Mouse (Mus musculus) heart, postnatal 0 days (tissue): ENCODE measurements around the gene Mtcp1. TPM values are rescaled to one million over a fixed set of nuclear protein-coding genes. Genes with fewer than 3 reads are reported as not detected.
A peak's percentile ranks its signal among the peaks of the same experiment; 100 is the strongest.

Experiments used
- ATAC-seq: fragments of 200-750 bp; cut with Nextera tagmentation; 2 replicates; pipeline ENCODE4 v1.8.0; 2017; ENCODE audit warnings: low read depth, moderate number of reproducible peaks, moderate library complexity; ENCODE audit not compliant: insufficient read depth
- DNase-seq: peaks from one replicate; pipeline ENCODE4 v3.0.0-alpha.2; 2016; ENCODE audit warnings: low spot score
- H3K27ac ChIP-seq: fragments of 300-500 bp; sonication (generic); 2 replicates; pipeline ENCODE4 v1.5.1; 2014; ENCODE audit warnings: low read depth, mild to moderate bottlenecking
- H3K27me3 ChIP-seq: fragments of 300-500 bp; sonication (generic); 2 replicates; pipeline ENCODE4 v1.6.1; 2014; ENCODE audit warnings: low read length, mixed read lengths; ENCODE audit not compliant: control insufficient read depth, insufficient read depth
- H3K36me3 ChIP-seq: fragments of 300-500 bp; sonication (generic); replicated peaks from 2 replicates; pipeline ENCODE4 v1.6.1; 2014; ENCODE audit warnings: low read length, mixed read lengths; ENCODE audit not compliant: control insufficient read depth, insufficient read depth
- H3K4me1 ChIP-seq: fragments of 300-500 bp; sonication (generic); 2 replicates; pipeline ENCODE4 v1.6.1; 2014; ENCODE audit warnings: antibody characterized with exemption; ENCODE audit not compliant: control insufficient read depth, insufficient read depth
- H3K4me2 ChIP-seq: fragments of 300-500 bp; sonication (generic); 2 replicates; pipeline ENCODE4 v1.6.1; 2014; ENCODE audit warnings: low read depth, mild to moderate bottlenecking, low read length, moderate library complexity
- H3K4me3 ChIP-seq: fragments of 300-500 bp; sonication (generic); 2 replicates; pipeline ENCODE4 v1.5.1; 2014; ENCODE audit warnings: low read depth, low read length
- H3K9ac ChIP-seq: fragments of 300-500 bp; sonication (generic); replicated peaks from 2 replicates; pipeline ENCODE4 v1.6.1; 2014; ENCODE audit warnings: low read depth, low read length, mixed read lengths
- H3K9me3 ChIP-seq: fragments of 300-500 bp; sonication (generic); replicated peaks from 2 replicates; pipeline ENCODE4 v1.6.1; 2016; ENCODE audit warnings: low read length; ENCODE audit not compliant: control insufficient read depth
- CTCF ChIP-seq: IDR thresholded peaks from 2 replicates; pipeline ENCODE4 v1.5.1; 2016; ENCODE audit warnings: antibody characterized with exemption, control low read depth, low read depth
- EP300 ChIP-seq: IDR thresholded peaks from 2 replicates; pipeline ENCODE4 v1.6.1; 2016; ENCODE audit warnings: antibody characterized with exemption, low read depth
- WGBS: fragments of 180-500 bp; shearing (Covaris S2); extraction: QIAGEN DNeasy Blood & Tissue Kit; methylation state at CpG from one replicate; pipeline ENCODE4 v1.1.7; 2014; 5-methylcytosine and 5-hydroxymethylcytosine counted together
- polyA plus RNA-seq: library from polyadenylated mRNA; unstranded; fragments of >200 nt; fragmentation: Nextera tagmentation; extraction: Ambion mirVana; gene quantifications from 2 replicates; pipeline ENCODE4 v1.2.1, GENCODE M21; 2015
- total RNA-seq: library from RNA; depleted of rRNA; stranded (reverse); fragments of >200 nt; gene quantifications from 2 replicates; pipeline ENCODE4 v1.2.3, GENCODE M21; 2014; ENCODE audit warnings: low replicate concordance; rRNA removed

Gene Mtcp1
- total RNA-seq (12.4 and 16.2 TPM in 2 replicates), polyA plus RNA-seq (3.8 and 4.7 TPM in 2 replicates)

DNA sequence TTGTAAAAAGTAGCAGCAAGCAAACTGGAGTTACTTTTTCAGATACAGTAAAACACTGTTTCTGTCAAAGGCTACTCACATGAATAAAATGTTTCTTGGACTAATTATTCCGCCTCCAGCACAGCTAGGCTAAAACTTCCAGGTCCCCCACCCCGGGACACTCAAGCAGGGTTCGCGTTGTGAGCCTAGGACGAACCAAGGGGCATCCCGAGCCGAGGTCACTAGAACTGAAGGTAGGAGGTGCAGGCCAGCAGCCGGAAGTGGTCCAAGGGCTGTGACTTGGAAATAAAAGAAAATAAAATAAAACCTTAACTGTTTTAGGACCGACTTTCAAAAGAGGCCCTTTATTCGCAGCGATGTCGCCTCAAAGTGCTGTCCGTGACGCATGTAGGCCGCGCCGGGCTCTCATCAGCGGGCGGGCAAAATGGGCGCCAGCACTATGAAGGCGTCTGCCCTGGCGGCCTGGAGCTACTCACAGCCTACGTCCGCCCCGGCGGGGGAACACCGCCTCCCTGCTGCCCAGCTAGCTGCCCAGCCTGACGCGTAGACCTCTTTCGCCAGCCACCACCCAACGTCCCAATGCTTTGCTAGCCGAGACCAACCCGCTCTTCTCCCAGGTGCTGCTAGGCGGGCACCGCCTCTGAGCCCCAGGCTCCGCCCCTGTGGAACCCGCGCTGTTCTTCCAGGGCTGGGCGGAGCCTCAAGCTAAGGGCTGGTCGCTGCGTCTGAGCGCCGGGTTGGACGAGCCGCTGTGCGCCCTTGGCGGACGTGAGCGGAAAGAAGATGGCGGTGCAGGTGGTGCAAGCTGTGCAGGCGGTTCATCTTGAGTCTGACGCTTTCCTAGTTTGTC, at the start of gene Mtcp1, which contains the start of the genes Cmc4 and Brcc3:
Mtcp1 (minus strand) TSS at position 653 of the 850 bp plus-strand sequence.
Cmc4 (minus strand) TSS at position 649 of the 850 bp plus-strand sequence.
Brcc3 (plus strand) TSS at position 693 of the 850 bp plus-strand sequence.
- Histone ChIP-seq H3K27me3 (no peaks in the 10 kb centered on the region), H3K36me3 (no peaks in the 10 kb centered on the region), H3K4me3 (peak within 1 kb of the TSS; percentile 67), H3K4me1 (no peaks in the 10 kb centered on the region), H3K4me2 (peak within 1 kb of the TSS; percentile 61), H3K9me3 (no peaks in the 10 kb centered on the region), H3K27ac (peak within 1 kb of the TSS; percentile 93), H3K9ac (peak within 1 kb of the TSS; percentile 66)
- TF ChIP-seq CTCF (no peak), EP300 (no peak)
- 17% methylated on average over 52 of the region's 52 CpGs for WGBS
- peak; percentile 85 for DNase-seq
- peak; percentile 98 for ATAC-seq

DNA sequence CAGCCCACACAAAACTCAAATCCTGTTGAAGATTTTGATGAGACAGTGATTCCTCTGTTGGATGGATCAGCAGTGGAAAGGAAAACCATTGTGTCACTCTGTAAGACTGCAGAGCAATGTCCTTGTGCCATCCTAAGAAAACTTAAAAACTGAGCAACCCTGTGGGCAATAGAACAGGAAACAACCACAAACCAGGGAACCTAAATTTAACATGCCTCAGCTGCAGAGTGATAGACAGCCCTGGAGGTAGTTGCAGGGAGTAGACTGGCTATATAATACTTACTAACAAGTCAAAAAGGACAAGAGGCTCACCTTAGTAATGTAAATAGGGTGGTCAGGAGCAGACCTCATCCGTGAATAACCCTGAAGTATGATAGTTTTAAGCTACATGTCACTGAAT, 38.2 kb upstream of the Mtcp1 start:
- 71% methylated on average over 1 of the region's 1 CpGs for WGBS
- no peak overlapping the region for H3K4me3 ChIP-seq
- H3K9ac ChIP-seq: no peak overlapping the region
- DNase-seq: no peak
- H3K27ac ChIP-seq: no peak overlapping the region
- no peaks in the 10 kb centered on the region for H3K4me1 ChIP-seq
- no peaks in the 10 kb centered on the region for H3K9me3 ChIP-seq
- no peaks in the 10 kb centered on the region; the same call in 1 of the 2 replicates for H3K36me3 ChIP-seq
- TF ChIP-seq EP300: no peak
- H3K27me3 ChIP-seq: no peaks in the 10 kb centered on the region
- no peak for ATAC-seq
- H3K4me2 ChIP-seq: no peak overlapping the region

DNA sequence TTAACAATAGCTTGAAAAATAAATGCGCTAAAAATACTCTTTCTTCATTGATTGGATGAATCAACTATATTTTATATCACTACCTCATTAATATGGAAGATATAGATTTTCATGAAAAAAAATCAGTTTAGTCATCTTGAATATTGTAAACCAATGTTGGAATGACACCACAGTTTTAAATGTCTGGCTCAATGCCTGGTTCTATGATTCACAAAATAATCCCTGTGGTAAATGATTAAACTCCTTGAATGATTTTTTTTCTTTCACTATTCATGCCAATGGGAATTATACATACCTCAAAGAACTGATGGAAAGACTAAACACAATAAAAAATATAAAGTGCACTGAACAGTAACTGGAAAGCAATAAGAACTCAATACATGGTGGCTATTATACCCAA, 6.7 kb downstream of the Mtcp1 start:
- H3K4me1 ChIP-seq: no peaks in the 10 kb centered on the region
- WGBS: 88% methylated on average over 1 of the region's 1 CpGs
- H3K9me3 ChIP-seq: no peaks in the 10 kb centered on the region; the same call in 1 of the 2 replicates
- no peak overlapping the region for H3K4me2 ChIP-seq
- no peaks in the 10 kb centered on the region for H3K27me3 ChIP-seq
- DNase-seq (no peak), ATAC-seq (no peak)
- H3K36me3 ChIP-seq: no peaks in the 10 kb centered on the region
- H3K9ac ChIP-seq: no peak overlapping the region
- no peak for TF ChIP-seq EP300
- no peak for TF ChIP-seq CTCF
- H3K27ac ChIP-seq: no peak overlapping the region
- no peak overlapping the region for H3K4me3 ChIP-seq

DNA sequence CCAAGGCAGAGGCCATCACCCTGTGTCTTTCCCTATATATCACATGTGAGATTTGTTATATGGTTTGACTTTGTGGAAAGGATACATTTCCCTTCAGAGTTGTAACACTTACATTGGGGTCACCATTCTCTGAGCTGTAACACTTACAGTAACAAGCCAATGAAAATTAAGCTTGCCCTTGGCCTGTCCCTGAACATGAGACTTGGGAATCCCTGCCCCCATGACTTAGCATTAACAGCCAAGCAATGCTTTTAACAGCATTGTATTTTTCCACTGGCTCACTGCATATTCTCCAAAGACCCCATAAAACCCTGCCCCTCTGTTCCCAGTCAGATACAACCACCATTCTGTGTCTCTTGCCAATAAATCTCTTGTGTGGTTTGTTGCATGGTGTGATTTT, 13.0 kb downstream of the Mtcp1 start:
- TF ChIP-seq CTCF (no peak), EP300 (no peak)
- no peak overlapping the region for H3K4me3 ChIP-seq
- H3K27me3 ChIP-seq: no peaks in the 10 kb centered on the region
- no peak overlapping the region for H3K9ac ChIP-seq
- H3K9me3 ChIP-seq: no peaks in the 10 kb centered on the region; the same call in 1 of the 2 replicates
- DNase-seq (no peak), ATAC-seq (no peak)
- H3K4me2 ChIP-seq: no peak overlapping the region
- no peak overlapping the region for H3K27ac ChIP-seq
- no peaks in the 10 kb centered on the region for H3K4me1 ChIP-seq
- H3K36me3 ChIP-seq: peaks cover 5% of the 10 kb centered on the region; the same call in 1 of the 2 replicates

DNA sequence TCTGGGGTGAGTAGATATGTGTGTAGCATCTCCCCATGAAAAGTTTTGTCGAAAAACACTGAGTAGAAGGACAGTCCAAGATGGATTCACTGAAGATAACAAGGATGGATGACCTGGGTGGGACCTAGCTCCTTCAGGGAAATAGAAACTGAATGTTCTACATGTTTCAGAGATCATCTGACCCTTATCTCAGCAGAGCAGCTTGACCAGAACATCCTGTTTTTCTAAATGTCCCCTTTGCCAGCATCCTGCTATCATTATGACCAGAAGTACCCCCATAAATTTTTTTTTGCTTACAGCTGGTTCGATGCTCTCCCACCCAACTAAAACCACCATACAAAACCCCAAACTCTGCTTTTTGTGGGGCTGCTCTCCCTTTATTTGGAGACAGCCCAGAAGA, 13.7 kb downstream of the Mtcp1 start:
- 50% methylated on average over 2 of the region's 2 CpGs for WGBS
- Histone ChIP-seq H3K27me3 (no peaks in the 10 kb centered on the region), H3K9me3 (no peaks in the 10 kb centered on the region; the same call in 1 of the 2 replicates), H3K36me3 (peaks cover 5% of the 10 kb centered on the region; the same call in 1 of the 2 replicates), H3K27ac (no peak overlapping the region), H3K4me3 (no peak overlapping the region), H3K4me1 (no peaks in the 10 kb centered on the region), H3K9ac (no peak overlapping the region), H3K4me2 (no peak overlapping the region)
- ATAC-seq: no peak
- DNase-seq: no peak
- TF ChIP-seq CTCF: no peak
- TF ChIP-seq EP300: no peak
